Mouse (Mus musculus) heart, postnatal 14 days (tissue): ENCODE data around the gene Lilra6. TPM values are rescaled to one million over a fixed set of nuclear protein-coding genes. Genes with fewer than 3 reads are reported as not detected.
"Not testable (repeated sequence)": the region's sequence is repeated elsewhere in the genome, so short reads cannot be mapped to it uniquely, and the experiment has no call there.

ENCODE experiments used
- DNase-seq, 2 experiments: peaks; one replicate each; pipeline ENCODE4 v3.0.0; 2021 to 2022
- intact Hi-C: fragments of 180-260 bp; cut with DNase I; formaldehyde crosslinking; loops from one replicate; pipeline ENCODE4 v1.15.1; 2025
- long read RNA-seq, 2 experiments: library from polyadenylated mRNA; stranded (forward); transcript quantifications; one replicate each; pipeline ENCODE4 v2.0.0; 2021
- total RNA-seq, 2 experiments: library from RNA; stranded (reverse); gene quantifications; 2 replicates each; pipeline ENCODE4 v1.2.3; 2021

The Lilra6 gene
- under 1 TPM; 0.19 to 0.24 TPM for total RNA-seq
- long read RNA-seq, experiment 1: 0 reads
- long read RNA-seq, experiment 2: 0 reads

GRCm38 (mm10) chr7:3915387-3915786 is at the start of gene Lilra6:
TSS of gene Lilra6 (minus strand) at chr7:3915503.
- intact Hi-C loops, DNase-seq: not testable (repeated sequence)

DNA sequence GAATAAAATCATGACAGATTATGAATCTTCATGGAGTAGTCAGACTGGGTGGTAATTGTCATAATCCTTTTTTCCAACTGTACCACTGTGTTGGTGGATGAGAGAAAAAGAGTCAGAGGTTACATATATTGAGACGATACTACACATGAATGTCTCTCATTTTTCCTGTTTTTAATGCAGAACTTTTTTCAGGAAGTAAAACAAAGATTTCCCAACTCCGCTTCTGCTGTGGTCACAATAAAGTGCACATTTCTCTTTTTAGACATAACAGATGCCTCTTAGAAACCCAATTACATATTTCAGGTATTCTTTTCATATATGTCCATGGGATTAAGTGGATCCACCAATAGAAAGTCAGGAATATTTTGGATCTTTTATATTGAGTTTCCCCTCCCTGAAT is 46.7 kb upstream of the Lilra6 start:
- intact Hi-C loops: no loop called here
- DNase-seq: no peak

- DNase-seq: no peak
- intact Hi-C loops: no loop called here
These were observed 42.1 kb upstream of the Lilra6 start for GRCm38 (mm10) chr7:3957387-3957786.

DNA sequence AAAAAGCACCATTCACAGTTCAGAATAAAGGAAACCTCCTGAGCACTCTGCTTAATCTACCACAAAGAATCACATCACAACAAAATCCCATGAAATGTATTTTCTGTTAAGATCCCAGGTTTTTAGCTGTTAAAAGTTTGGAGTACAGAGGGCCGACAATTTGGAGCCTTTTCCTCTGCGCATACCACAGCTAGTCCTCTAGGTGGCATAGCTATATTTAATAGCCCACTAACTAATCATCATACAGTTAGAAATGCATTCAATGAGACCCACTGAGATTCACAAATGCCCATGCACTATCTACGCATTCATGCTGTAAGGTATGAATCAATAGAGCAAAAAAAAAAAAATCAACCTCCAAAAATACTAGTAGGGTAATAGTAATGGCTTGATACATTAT is 33.9 kb upstream of the Lilra6 start:
- intact Hi-C loops: no loop called here
- DNase-seq: no peak

- DNase-seq: no peak
- intact Hi-C loops: no loop called here
These were observed 32.9 kb upstream of the Lilra6 start for GRCm38 (mm10) chr7:3948223-3948622.

GRCm38 (mm10) chr7:3946117-3946516 is 30.8 kb upstream of the Lilra6 start:
- no peak for DNase-seq
- intact Hi-C loops: no loop called here

DNA sequence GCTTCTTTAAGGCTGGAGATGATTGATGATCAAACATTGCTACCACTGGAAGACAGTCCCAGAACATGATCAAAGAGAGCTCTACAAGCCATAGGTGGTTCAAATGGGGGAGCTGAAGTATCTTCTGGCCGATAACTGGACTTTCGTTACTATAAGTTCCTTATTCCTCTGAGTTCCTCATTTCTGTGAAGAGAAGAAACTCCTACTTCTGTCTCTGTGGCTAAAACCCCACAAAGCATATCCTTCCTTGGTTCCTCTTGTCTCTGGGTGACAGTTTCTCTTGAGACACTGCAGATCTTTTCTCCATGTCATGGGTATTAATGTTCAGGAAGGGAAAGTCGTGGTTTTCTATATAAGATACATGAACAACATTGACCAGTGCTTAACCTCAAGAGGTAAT is 25.6 kb upstream of the Lilra6 start:
- no peak for DNase-seq
- intact Hi-C loops: no loop called here

- intact Hi-C loops: no loop called here
- DNase-seq: no peak
These were observed 24.7 kb upstream of the Lilra6 start for GRCm38 (mm10) chr7:3939866-3940525.

DNA sequence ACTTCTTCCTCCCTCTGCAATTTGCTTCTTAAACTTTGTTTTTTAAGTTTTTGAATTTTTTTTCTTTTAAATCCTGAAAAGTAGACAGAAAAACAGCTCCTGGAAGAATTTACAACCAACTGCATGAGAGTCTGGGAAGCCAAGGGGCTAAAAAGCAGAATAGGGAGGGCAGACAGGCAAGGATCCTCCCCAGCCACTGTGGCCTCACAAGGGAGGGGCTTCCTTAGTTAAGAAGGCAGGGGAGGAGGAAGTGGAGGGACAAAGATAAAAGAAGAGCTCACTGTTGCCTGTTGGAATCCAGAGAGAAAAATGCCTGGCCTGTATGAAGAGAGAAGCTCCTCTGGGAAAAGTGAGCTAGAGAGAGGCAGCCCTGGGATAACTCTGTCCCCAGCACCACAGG is 20.2 kb upstream of the Lilra6 start:
- intact Hi-C loops, DNase-seq: not testable (repeated sequence)

DNA sequence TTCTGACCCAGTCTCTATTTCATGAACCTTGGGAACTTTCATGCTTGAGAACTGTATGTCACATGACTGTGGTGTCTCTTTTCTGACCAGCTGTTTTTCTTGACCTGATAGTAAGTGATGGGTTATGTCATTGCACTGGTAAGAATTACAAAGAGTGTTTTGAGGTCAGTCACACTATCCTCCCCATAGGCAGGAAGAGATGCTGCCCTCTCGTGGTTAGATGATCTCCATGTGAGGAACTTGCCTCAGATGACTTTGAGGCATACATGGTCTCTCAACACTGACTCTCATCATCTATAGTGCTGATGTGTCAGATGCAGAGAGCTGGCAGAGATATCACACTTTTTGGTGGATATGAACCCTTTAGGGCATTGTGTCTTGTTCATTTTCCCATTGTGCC is 11.6 kb downstream of the Lilra6 start:
- intact Hi-C loops: no loop called here

DNA sequence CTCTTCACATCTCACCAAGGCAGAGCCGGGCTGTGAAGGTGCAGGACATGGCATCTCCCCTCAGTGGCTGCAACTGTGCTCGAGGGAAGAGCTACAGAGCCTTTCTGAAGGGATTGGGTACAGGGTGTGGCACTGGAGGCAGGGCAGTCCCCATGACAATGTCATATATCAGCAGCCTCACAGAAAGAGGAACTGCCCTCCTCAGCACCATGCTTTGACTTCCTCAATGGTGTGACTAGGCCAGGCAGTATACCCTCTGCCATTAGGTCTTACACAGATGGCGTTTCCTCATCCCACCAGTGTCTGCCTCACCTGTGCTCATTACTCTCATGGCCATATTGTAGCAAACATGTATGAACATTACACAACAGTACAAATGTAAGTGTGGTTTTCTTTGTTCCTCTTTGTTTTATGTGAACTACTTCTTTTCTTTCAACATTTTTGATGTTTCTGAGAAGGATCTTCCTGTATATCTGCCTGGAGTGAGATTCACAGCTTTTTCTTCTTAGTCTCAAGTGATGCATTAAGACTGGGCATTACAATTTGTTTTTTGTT is 17.2 kb downstream of the Lilra6 start, which contains the start of gene Gm14548:
Gene Gm14548, minus strand, starts transcription at position 85 of the 555 bp plus-strand sequence.
- intact Hi-C loops, DNase-seq: not testable (repeated sequence)

More for the DNA sequence above, 11.6 kb downstream of the Lilra6 start:
- DNase-seq: no peak

- DNase-seq, intact Hi-C loops: not testable (repeated sequence)
These were observed 40.3 kb downstream of the Lilra6 start for GRCm38 (mm10) chr7:3875032-3875431.

Other genes with a start within 250 kb of the Lilra6 start
- 1 to 10 TPM; 8.5 to 9.6 TPM for gene Leng1, start 249.7 kb downstream of the Lilra6 start, total RNA-seq
- gene Tmc4, start 237.9 kb downstream of the Lilra6 start, total RNA-seq: 1 to 10 TPM; 1.1 to 2.0 TPM
- gene Tsen34, start 222.6 kb downstream of the Lilra6 start, total RNA-seq: 10 to 100 TPM; 68.0 to 85.6 TPM
- 10 to 100 TPM; 22.9 to 23.1 TPM for gene Mboat7, start 222.0 kb downstream of the Lilra6 start, total RNA-seq
- 100 to 1,000 TPM; 628 to 698 TPM for gene Rps9, start 211.5 kb downstream of the Lilra6 start, total RNA-seq
- gene Pirb, start 195.1 kb downstream of the Lilra6 start, total RNA-seq: 1 to 10 TPM; 1.1 to 1.4 TPM
- gene Gm15448, start 89.8 kb downstream of the Lilra6 start, total RNA-seq: under 1 TPM in 1 of 2 experiments, not detected in 1; 0.20 TPM
- gene Pira2, start 70.5 kb downstream of the Lilra6 start, total RNA-seq: under 1 TPM in 1 of 2 experiments, not detected in 1; 0.41 TPM
- gene Gm14548, start 17.4 kb downstream of the Lilra6 start, total RNA-seq: not detected
- 1 to 10 TPM in 1 of 2 experiments, under 1 TPM in 1; 0.46 to 1.1 TPM for gene Lair1, start 147.7 kb upstream of the Lilra6 start, total RNA-seq
- gene Ttyh1, start 203.9 kb upstream of the Lilra6 start, total RNA-seq: 1 to 10 TPM; 1.9 to 2.0 TPM
- gene Leng8, start 221.5 kb upstream of the Lilra6 start, total RNA-seq: 10 to 100 TPM; 47.6 to 64.6 TPM
- gene Leng9, start 234.9 kb upstream of the Lilra6 start, total RNA-seq: 1 to 10 TPM; 2.7 to 3.4 TPM
- gene Cdc42ep5, start 249.4 kb upstream of the Lilra6 start, total RNA-seq: 10 to 100 TPM in 1 of 2 experiments, 1 to 10 TPM in 1; 9.0 to 10.2 TPM